In genomic region chr9:45468235-45468634, GRCm38 (mm10) we compare ENCODE assay signal across 20 mouse cellular contexts. TPM values are rescaled to one million over a fixed set of nuclear protein-coding genes. Genes with fewer than 3 reads are reported as not detected.
"Had no signal": no experiment of that assay in that cellular context is flagged by ENCODE, and none has a peak within 500 bp of the region (broad histone marks: within the 10 kb centered on the region; RNA-seq: fewer than 3 reads in every experiment).

No protein-coding gene starts in this region.

- H3K9ac ChIP-seq: kidney, embryonic 15.5 days; limb, embryonic 13.5 days; liver, embryonic 12.5 days; liver, embryonic 15.5 days; neural tube, embryonic 13.5 days; stomach, embryonic 15.5 days had no signal

- H3K27me3 ChIP-seq: kidney, embryonic 15.5 days; limb, embryonic 13.5 days; liver, embryonic 15.5 days; neural tube, embryonic 13.5 days; stomach, embryonic 15.5 days had no signal

- H3K4me1 ChIP-seq: liver, embryonic 12.5 days; liver, embryonic 15.5 days; stomach, embryonic 15.5 days had no signal

- H3K36me3 ChIP-seq: kidney, embryonic 15.5 days; limb, embryonic 10.5 days; limb, embryonic 13.5 days; liver, embryonic 12.5 days; liver, embryonic 15.5 days; neural tube, embryonic 13.5 days; stomach, embryonic 15.5 days had no signal

- H3K4me2 ChIP-seq: kidney, embryonic 15.5 days; limb, embryonic 13.5 days; liver, embryonic 12.5 days; liver, embryonic 15.5 days; neural tube, embryonic 13.5 days; stomach, embryonic 15.5 days had no signal

- DNase-seq: kidney, adult 11 months; kidney, adult 8-10 months; kidney, postnatal 14 days; kidney, postnatal 4 days; liver; lung, adult 18-20 months; lung, postnatal 14 days; lung, postnatal 4 days; retina, postnatal 1 day; right cerebral cortex, postnatal 25 days; spleen, adult 18-20 months; thymus, postnatal 25 days had no signal

- ATAC-seq: liver, embryonic 12.5 days had no signal

- H3K9me3 ChIP-seq: kidney, embryonic 15.5 days; limb, embryonic 10.5 days; limb, embryonic 13.5 days; liver, embryonic 12.5 days; liver, embryonic 15.5 days; neural tube, embryonic 13.5 days; stomach, embryonic 15.5 days had no signal

- H3K4me3 ChIP-seq: kidney, embryonic 15.5 days; limb, embryonic 10.5 days; limb, embryonic 13.5 days; liver, embryonic 12.5 days; liver, embryonic 15.5 days; myocyte; neural tube, embryonic 13.5 days; stomach, embryonic 15.5 days had no signal

- H3K27ac ChIP-seq: kidney, embryonic 15.5 days; limb, embryonic 10.5 days; limb, embryonic 13.5 days; liver, embryonic 12.5 days; liver, embryonic 15.5 days; neural tube, embryonic 13.5 days; stomach, embryonic 15.5 days had no signal

RNA-seq across cellular contexts. Expression of gene Dscaml1, which starts 41.8 kb away (rescaled TPM):
- polyA plus RNA-seq: liver, embryonic 12.5 days; myocyte had no signal
